Mouse (Mus musculus) bone marrow macrophage, adult 2 months (primary cell): ENCODE data around the gene Tnfrsf13c.

Experiments used
- CTCF ChIP-seq: IDR thresholded peaks from 2 replicates; pipeline ENCODE4 v1.5.1; 2012; ENCODE audit warnings: low read depth, mild to moderate bottlenecking, low read length, moderate library complexity
- POLR2A ChIP-seq: IDR thresholded peaks from 2 replicates; pipeline ENCODE4 v1.6.1; 2012; ENCODE audit warnings: mild to moderate bottlenecking, low read depth, low read length, borderline replicate concordance

GRCm38 (mm10) chr15:82252097-82252496 lies 27.9 kb upstream of the Tnfrsf13c start, which contains the start of gene 1500009C09Rik:
- no peak for TF ChIP-seq CTCF
- TF ChIP-seq POLR2A: no peak
